Mouse (Mus musculus): Measurements from ENCODE around the gene Mrps10. TPM values are rescaled to one million over a fixed set of nuclear protein-coding genes. Genes with fewer than 3 reads are reported as not detected.
"Not testable (repeated sequence)": the region's sequence is repeated elsewhere in the genome, so short reads cannot be mapped to it uniquely, and the experiment has no call there.

Mrps10 gene
- total and polyA plus RNA-seq, 2 experiments from 2014 or later: 42.4 to 75.0 TPM

DNA sequence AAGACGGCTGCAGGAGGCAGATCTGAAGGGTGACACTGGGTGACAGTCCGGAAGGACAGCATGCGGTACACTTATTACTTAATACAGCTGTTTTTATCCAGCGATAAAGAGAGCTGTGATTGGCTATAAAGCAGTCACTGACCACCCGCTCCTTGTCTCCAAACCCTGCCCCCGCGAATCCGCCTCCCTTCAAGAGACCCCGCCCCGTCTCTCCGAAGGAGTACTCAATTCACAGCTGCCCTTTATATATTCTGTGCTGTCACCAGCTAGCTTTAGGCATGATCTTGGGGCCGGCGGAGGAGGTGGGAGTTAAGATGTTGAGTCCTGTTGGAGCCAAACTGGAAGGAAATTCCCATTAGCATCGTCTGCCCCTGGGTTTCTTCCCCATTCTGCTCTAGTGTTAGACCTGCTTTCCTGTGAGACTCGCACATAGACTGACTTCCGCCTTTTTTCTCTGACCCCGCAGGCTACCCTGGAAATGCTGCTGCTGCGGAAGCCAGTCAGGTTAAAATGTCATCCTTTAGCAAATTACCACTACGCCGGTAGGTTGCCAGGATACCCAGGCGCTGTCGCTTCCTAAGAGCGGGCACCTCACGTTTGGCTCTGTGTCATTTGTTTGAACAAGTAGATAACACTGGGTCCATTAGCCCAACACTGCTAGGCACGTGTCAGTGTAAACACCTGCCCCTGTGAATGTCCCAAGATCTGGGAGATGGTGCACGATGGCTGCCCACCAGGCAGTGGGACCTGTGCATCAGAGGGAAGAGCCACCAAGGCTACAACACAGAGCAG lies 39.9 kb upstream of the Mrps10 start:
- WGBS: 95% methylated on average over 26 of the region's 26 CpGs
- Histone ChIP-seq H3K4me1 (ENCODE audit: insufficient read depth) (no peaks in the 10 kb centered on the region), H3K36me3 (ENCODE audit: insufficient read depth) (peaks cover 50% of the 10 kb centered on the region), H3K9me3 (ENCODE audit: low read length) (no peaks in the 10 kb centered on the region), H3K9ac (no peak overlapping the region), H3K27ac (ENCODE audit: low read depth, low read length) (no peak overlapping the region), H3K4me2 (ENCODE audit: low read depth) (no peak overlapping the region), H3K27me3 (ENCODE audit: insufficient read depth, low read length) (no peaks in the 10 kb centered on the region), H3K4me3 (ENCODE audit: low read depth, low read length) (no peak overlapping the region)
- no peak for TF ChIP-seq CTCF (IDR thresholded peaks at IDR 0.05; ENCODE audit: low read depth)
- DNase-seq (no peak), ATAC-seq (no peak)

DNA sequence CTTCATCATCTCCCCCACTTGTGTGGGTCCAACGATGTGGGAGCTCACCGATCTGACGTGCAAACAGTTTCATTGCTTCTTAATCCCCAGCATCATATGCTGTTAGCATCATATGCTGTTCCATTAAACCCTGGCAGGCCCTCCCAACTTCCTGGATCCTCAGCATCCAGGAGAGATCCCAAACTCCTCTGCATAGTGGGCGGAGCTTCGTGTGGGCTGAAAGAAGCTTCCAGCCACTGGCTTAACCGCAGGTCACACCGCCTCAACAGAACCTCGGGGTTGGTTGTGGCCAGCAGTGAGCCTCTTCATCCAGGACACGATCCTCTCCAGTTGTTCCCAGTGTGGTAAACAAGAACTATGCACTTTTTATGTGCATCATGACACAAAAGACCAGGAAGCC lies 38.1 kb upstream of the Mrps10 start:
- H3K27me3 ChIP-seq (ENCODE audit: insufficient read depth, low read length): no peaks in the 10 kb centered on the region
- WGBS: 92% methylated on average over 9 of the region's 9 CpGs

DNA sequence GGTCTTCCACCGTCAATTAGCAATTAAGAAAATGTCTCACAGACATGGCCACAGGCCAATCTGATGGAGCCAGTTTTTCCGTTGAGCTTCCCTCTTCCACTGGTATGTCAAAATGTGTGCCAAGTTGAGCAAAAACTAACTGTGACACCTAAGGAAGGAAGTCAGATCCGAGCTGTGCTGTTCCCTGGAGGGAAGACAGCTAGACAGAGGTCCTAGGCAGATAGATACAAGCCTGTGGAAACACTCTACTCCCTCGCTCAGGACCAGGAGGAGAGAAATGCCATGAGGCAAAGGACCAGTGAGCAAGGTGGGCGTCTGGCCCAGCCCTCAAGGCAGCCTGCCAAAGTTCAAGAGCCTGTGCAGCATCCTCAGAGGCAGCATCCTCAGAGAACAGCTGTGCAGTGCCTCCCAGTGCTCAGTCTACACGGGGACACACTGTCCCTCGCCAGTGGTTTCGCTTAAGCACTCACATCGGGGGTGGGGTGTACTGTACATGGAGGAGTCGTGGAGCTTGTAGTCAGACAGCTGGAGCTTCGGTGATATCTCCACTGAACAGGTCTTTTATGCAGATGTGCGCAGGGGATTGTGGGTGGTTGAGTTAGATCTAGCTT lies 36.6 kb upstream of the Mrps10 start:
- no peak for TF ChIP-seq CTCF (IDR thresholded peaks at IDR 0.05; ENCODE audit: low read depth)
- WGBS: 63% methylated on average over 12 of the region's 12 CpGs
- Histone ChIP-seq H3K9ac (no peak overlapping the region), H3K4me2 (ENCODE audit: low read depth) (no peak overlapping the region), H3K27ac (ENCODE audit: low read depth, low read length) (no peak overlapping the region), H3K9me3 (ENCODE audit: low read length) (no peaks in the 10 kb centered on the region), H3K27me3 (ENCODE audit: insufficient read depth, low read length) (no peaks in the 10 kb centered on the region), H3K4me3 (ENCODE audit: low read depth, low read length) (no peak overlapping the region), H3K36me3 (ENCODE audit: insufficient read depth) (peaks cover 46% of the 10 kb centered on the region), H3K4me1 (ENCODE audit: insufficient read depth) (no peaks in the 10 kb centered on the region)
- DNase-seq (no peak), ATAC-seq (peak; percentile 70)

More for the DNA sequence above, 38.1 kb upstream of the Mrps10 start:
- H3K27ac ChIP-seq (ENCODE audit: low read depth, low read length): no peak overlapping the region
- no peak overlapping the region for H3K4me3 ChIP-seq (ENCODE audit: low read depth, low read length)
- no peak for ATAC-seq
- TF ChIP-seq CTCF (IDR thresholded peaks at IDR 0.05; ENCODE audit: low read depth): no peak
- H3K4me1 ChIP-seq (ENCODE audit: insufficient read depth): no peaks in the 10 kb centered on the region
- H3K36me3 ChIP-seq (ENCODE audit: insufficient read depth): peaks cover 43% of the 10 kb centered on the region
- no peaks in the 10 kb centered on the region for H3K9me3 ChIP-seq (ENCODE audit: low read length)
- no peak for DNase-seq
- H3K9ac ChIP-seq: no peak overlapping the region
- no peak overlapping the region for H3K4me2 ChIP-seq (ENCODE audit: low read depth)

DNA sequence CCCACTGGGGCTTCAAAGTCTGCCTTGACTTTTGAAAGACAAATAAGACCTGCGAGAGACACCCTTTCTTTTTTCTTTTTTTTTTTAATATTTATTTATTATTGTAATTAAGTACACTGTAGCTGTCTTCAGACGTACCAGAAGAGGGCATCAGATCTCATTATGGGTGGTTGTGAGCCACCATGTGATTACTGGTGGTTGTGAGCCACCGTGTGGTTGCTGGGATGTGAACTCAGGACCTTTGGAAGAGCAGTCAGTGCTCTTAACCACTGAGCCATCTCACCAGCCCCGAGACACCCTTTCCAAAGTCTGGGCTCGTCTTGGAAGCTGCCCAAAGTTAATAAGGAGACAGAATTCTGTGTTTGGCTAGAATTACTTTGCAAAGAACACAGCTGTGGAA lies 36.0 kb upstream of the Mrps10 start:
- DNase-seq (peak; percentile 48), ATAC-seq (peak; percentile 70; the same call in 1 of the 2 replicates)
- H3K4me2 ChIP-seq (ENCODE audit: low read depth); H3K27me3 ChIP-seq (ENCODE audit: insufficient read depth, low read length); H3K27ac ChIP-seq (ENCODE audit: low read depth, low read length); H3K4me3 ChIP-seq (ENCODE audit: low read depth, low read length); H3K4me1 ChIP-seq (ENCODE audit: insufficient read depth); H3K9ac ChIP-seq; H3K9me3 ChIP-seq (ENCODE audit: low read length): not testable (repeated sequence)
- H3K36me3 ChIP-seq (ENCODE audit: insufficient read depth): peaks cover 44% of the 10 kb centered on the region
- WGBS: 17% methylated on average over 5 of the region's 5 CpGs
- peak; percentile 67 for TF ChIP-seq CTCF (IDR thresholded peaks at IDR 0.05; ENCODE audit: low read depth)

DNA sequence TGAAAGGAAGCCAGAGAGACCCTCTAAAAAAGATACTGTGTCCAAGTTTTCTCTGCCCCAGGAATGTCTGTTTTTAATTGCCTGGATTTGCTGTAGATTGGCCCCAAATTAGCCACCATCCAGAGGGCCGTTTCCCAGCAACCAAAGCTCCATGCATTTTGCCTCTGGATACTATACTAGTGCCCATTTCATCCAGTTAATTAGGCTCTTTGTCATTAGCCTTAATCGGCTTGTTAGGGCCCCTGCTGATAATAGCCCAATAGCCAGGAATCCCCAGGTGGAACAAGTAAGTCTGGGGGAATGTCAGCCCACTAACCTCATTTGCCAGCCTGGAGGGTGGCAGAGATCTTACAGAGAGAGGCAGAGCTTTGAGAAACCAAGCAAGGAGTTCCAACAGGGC lies 35.3 kb upstream of the Mrps10 start:
- ATAC-seq: no peak

DNA sequence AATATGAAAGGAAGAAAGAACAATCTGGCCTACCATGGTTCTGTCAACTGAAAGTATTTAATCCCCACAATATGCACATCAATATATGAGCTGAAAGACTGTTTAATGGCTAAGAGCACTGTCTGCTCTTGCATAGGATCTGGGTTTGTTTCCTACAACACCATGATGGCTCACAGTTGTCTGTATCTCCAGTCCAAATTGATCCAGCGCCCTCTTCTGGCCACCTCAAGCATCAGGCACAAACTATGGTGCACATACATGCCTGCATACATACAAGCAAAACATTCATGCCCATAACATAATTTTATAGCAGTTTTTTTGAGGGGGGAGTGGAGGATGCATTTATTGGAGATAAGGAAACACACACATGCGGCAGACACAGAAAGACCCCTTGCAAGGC lies 25.6 kb upstream of the Mrps10 start:
- Histone ChIP-seq H3K4me2 (ENCODE audit: low read depth) (no peak overlapping the region), H3K9me3 (ENCODE audit: low read length) (no peaks in the 10 kb centered on the region), H3K9ac (no peak overlapping the region), H3K27ac (ENCODE audit: low read depth, low read length) (no peak overlapping the region), H3K4me3 (ENCODE audit: low read depth, low read length) (no peak overlapping the region), H3K27me3 (ENCODE audit: insufficient read depth, low read length) (no peaks in the 10 kb centered on the region), H3K4me1 (ENCODE audit: insufficient read depth) (no peaks in the 10 kb centered on the region), H3K36me3 (ENCODE audit: insufficient read depth) (peaks cover 77% of the 10 kb centered on the region)
- DNase-seq (no peak), ATAC-seq (no peak)
- 89% methylated on average over 2 of the region's 2 CpGs for WGBS
- no peak for TF ChIP-seq CTCF (IDR thresholded peaks at IDR 0.05; ENCODE audit: low read depth)

More for the DNA sequence above, 35.3 kb upstream of the Mrps10 start:
- H3K4me2 ChIP-seq (ENCODE audit: low read depth): no peak overlapping the region
- WGBS: 7% methylated on average over 2 of the region's 2 CpGs
- TF ChIP-seq CTCF (IDR thresholded peaks at IDR 0.05; ENCODE audit: low read depth): no peak
- H3K27me3 ChIP-seq (ENCODE audit: insufficient read depth, low read length): no peaks in the 10 kb centered on the region
- peaks cover 47% of the 10 kb centered on the region for H3K36me3 ChIP-seq (ENCODE audit: insufficient read depth)
- H3K4me1 ChIP-seq (ENCODE audit: insufficient read depth): no peaks in the 10 kb centered on the region
- DNase-seq: no peak
- no peak overlapping the region for H3K9ac ChIP-seq
- H3K9me3 ChIP-seq (ENCODE audit: low read length): no peaks in the 10 kb centered on the region
- no peak overlapping the region for H3K27ac ChIP-seq (ENCODE audit: low read depth, low read length)
- no peak overlapping the region for H3K4me3 ChIP-seq (ENCODE audit: low read depth, low read length)

DNA sequence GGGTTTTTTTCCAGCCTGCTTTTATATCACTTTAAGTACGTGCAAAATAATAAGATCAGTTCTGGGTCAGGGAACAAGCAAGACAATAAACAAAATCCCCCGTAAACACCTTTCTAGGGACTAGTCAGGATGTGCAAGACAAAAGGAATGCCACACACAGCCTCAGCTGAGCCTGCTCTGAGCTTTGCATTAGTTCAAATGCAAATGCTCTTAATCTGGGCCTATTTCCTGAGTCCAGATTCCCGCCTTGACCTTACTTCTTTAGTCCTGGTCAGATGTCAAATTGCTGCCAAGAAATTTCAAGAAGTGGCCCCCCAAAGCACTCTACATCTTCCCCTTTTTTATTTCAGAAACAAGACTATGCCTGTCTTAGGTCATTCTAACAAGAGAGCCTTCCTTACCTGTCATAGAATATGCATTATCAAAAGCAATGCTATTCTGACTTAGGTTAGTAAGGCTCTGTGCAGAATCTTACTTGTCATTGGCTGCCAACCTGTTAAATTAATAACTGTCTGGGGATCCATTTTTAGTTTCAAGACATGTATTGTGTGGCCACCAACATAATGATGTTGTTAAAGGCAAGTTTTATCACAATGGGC lies 18.9 kb upstream of the Mrps10 start:
- 84% methylated on average over 3 of the region's 3 CpGs for WGBS
- no peak for TF ChIP-seq CTCF (IDR thresholded peaks at IDR 0.05; ENCODE audit: low read depth)
- Histone ChIP-seq H3K36me3 (ENCODE audit: insufficient read depth) (peaks cover 79% of the 10 kb centered on the region), H3K27me3 (ENCODE audit: insufficient read depth, low read length) (no peaks in the 10 kb centered on the region), H3K9ac (no peak overlapping the region), H3K9me3 (ENCODE audit: low read length) (peaks cover 27% of the 10 kb centered on the region), H3K27ac (ENCODE audit: low read depth, low read length) (no peak overlapping the region), H3K4me3 (ENCODE audit: low read depth, low read length) (no peak overlapping the region), H3K4me2 (ENCODE audit: low read depth) (no peak overlapping the region), H3K4me1 (ENCODE audit: insufficient read depth) (no peaks in the 10 kb centered on the region)
- no peak for DNase-seq
- peak; percentile 36; the same call in 1 of the 2 replicates for ATAC-seq
